Mouse (Mus musculus): Measurements from ENCODE around the gene Dmp1. TPM values are rescaled to one million over a fixed set of nuclear protein-coding genes. Genes with fewer than 3 reads are reported as not detected.

The Dmp1 gene
- polyA plus RNA-seq (2014; fragmentation: Nextera tagmentation; extraction: Ambion mirVana) = 0.72 and 0.77 TPM in 2 replicates

DNA sequence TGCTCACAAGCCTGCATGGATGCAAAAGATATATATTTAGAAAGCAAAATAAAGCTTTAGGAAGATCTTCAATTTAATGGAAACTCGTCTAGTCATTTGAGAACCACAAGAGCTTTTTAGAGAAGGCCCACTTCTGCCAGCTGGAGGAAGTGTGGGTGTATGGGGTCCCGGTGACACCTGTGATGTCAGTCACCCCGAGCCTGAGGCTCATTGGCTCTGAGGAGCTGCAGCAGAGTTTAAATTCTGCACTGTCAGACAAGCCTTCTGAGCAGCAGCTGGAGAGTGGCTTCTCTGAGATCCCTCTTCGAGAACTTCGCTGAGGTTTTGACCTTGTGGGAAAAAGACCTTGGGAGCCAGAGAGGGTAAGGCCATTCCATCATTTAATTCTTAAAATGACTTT is at the start of gene Dmp1:
Dmp1 (plus strand) TSS at position 263 of the 400 bp plus-strand sequence.
- no peaks in the 10 kb centered on the region for H3K4me1 ChIP-seq (replicated peaks; ENCODE audit: control insufficient read depth, insufficient read depth, low read length)
- H3K27me3 ChIP-seq (ENCODE audit: control insufficient read depth, insufficient read depth, low read length) = no peaks in the 10 kb centered on the region
- H3K9me3 ChIP-seq (ENCODE audit: control insufficient read depth, low read length) = no peaks in the 10 kb centered on the region
- H3K4me3 ChIP-seq (ENCODE audit: low read depth, low read length) = no peak within 1 kb of the TSS
- no peak within 1 kb of the TSS for H3K9ac ChIP-seq (ENCODE audit: low read length)
- H3K36me3 ChIP-seq (ENCODE audit: control insufficient read depth, insufficient read depth, low read length) = no peaks in the 10 kb centered on the region
- no peak for DNase-seq (ENCODE audit: low spot score)
- no peak within 1 kb of the TSS for H3K27ac ChIP-seq (ENCODE audit: low read depth, low read length)
- H3K4me2 ChIP-seq (ENCODE audit: low read depth, low read length, severe bottlenecking) = no peak within 1 kb of the TSS
- ATAC-seq (replicated peaks; ENCODE audit: low FRiP score) = no peak
- WGBS = 78% methylated on average over 5 of the region's 5 CpGs

DNA sequence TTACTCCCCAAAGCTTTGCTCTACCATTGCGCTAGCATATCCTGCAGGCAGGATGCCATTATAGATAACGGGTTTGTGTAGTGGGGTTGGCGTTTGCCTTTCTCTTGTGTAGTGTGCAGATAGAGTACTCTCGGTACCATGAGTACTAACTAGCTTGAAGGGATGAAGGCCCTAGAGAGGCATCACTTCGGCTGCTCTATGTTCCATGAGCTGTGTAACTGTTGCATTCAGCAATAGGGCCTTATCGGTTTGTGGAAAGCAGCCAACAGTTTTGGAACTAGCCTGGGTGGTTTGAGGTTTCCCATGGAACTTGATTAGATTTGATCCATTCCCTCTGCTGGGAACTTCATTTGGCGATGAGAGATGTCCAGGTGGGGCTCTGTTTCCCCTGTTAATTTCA is 44.7 kb upstream of the Dmp1 start:
- Histone ChIP-seq H3K27ac (ENCODE audit: low read depth, low read length) (no peak overlapping the region), H3K4me1 (replicated peaks; ENCODE audit: control insufficient read depth, insufficient read depth, low read length) (no peaks in the 10 kb centered on the region), H3K4me2 (ENCODE audit: low read depth, low read length, severe bottlenecking) (no peak overlapping the region), H3K27me3 (ENCODE audit: control insufficient read depth, insufficient read depth, low read length) (no peaks in the 10 kb centered on the region), H3K9ac (ENCODE audit: low read length) (no peak overlapping the region), H3K4me3 (ENCODE audit: low read depth, low read length) (no peak overlapping the region), H3K36me3 (ENCODE audit: control insufficient read depth, insufficient read depth, low read length) (no peaks in the 10 kb centered on the region), H3K9me3 (ENCODE audit: control insufficient read depth, low read length) (no peaks in the 10 kb centered on the region)
- no peak for ATAC-seq (replicated peaks; ENCODE audit: low FRiP score)
- WGBS = 89% methylated on average over 7 of the region's 7 CpGs
- no peak for DNase-seq (ENCODE audit: low spot score)

- DNase-seq (ENCODE audit: low spot score) (no peak), ATAC-seq (replicated peaks; ENCODE audit: low FRiP score) (no peak)
- Histone ChIP-seq H3K27me3 (ENCODE audit: control insufficient read depth, insufficient read depth, low read length) (no peaks in the 10 kb centered on the region), H3K4me1 (replicated peaks; ENCODE audit: control insufficient read depth, insufficient read depth, low read length) (no peaks in the 10 kb centered on the region), H3K36me3 (ENCODE audit: control insufficient read depth, insufficient read depth, low read length) (no peaks in the 10 kb centered on the region), H3K4me2 (ENCODE audit: low read depth, low read length, severe bottlenecking) (no peak overlapping the region), H3K9me3 (ENCODE audit: control insufficient read depth, low read length) (no peaks in the 10 kb centered on the region), H3K27ac (ENCODE audit: low read depth, low read length) (no peak overlapping the region), H3K4me3 (ENCODE audit: low read depth, low read length) (no peak overlapping the region), H3K9ac (ENCODE audit: low read length) (no peak overlapping the region)
- WGBS = 89% methylated on average over 7 of the region's 7 CpGs
These were observed 43.9 kb upstream of the Dmp1 start for GRCm38 (mm10) chr5:104158332-104159052.

DNA sequence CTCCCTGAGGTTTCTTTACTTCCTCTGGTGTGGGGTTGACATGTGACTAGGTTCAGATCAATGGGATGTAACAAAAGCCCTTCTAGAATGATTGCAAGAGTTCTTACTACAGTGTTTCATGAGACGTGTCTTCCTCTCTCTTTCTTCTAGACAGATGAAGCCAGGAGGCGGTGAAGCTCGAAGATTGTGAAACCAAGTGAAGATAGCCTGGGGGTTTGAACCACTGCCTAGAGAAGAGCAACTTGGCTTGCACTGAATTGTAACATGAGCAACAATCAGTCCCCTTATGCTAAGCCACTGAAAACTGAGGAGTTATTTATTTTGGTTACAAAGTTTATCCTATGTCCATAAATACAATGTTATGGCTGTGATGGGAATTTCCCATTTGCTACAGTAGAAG is 41.8 kb upstream of the Dmp1 start:
- WGBS = 82% methylated on average over 3 of the region's 3 CpGs
- H3K27me3 ChIP-seq (ENCODE audit: control insufficient read depth, insufficient read depth, low read length) = no peaks in the 10 kb centered on the region
- H3K4me3 ChIP-seq (ENCODE audit: low read depth, low read length) = no peak overlapping the region
- ATAC-seq (replicated peaks; ENCODE audit: low FRiP score) = no peak
- H3K9ac ChIP-seq (ENCODE audit: low read length) = no peak overlapping the region
- no peak overlapping the region for H3K4me2 ChIP-seq (ENCODE audit: low read depth, low read length, severe bottlenecking)
- H3K36me3 ChIP-seq (ENCODE audit: control insufficient read depth, insufficient read depth, low read length) = no peaks in the 10 kb centered on the region
- DNase-seq (ENCODE audit: low spot score) = no peak
- H3K4me1 ChIP-seq (replicated peaks; ENCODE audit: control insufficient read depth, insufficient read depth, low read length) = no peaks in the 10 kb centered on the region
- H3K9me3 ChIP-seq (ENCODE audit: control insufficient read depth, low read length) = no peaks in the 10 kb centered on the region
- no peak overlapping the region for H3K27ac ChIP-seq (ENCODE audit: low read depth, low read length)

DNA sequence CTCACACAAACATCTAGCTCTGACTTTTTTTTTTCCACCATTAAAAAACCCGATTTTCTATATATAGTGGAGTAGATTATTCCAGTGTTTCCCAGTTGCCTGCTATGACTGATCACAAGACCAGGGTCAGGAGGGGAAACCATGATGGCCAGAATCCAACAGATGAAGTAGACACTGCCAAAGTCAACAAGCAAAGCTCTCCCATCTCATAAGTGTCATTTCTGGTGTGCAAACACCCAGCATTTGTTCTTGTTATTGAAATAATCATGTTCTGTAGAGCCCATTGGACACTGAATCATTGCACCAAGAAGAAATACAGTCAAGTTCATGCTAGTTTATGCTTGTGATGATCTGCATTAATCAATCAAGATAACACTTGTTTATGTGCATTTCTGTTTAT is 41.0 kb upstream of the Dmp1 start:
- Histone ChIP-seq H3K27me3 (ENCODE audit: control insufficient read depth, insufficient read depth, low read length) (no peaks in the 10 kb centered on the region), H3K4me1 (replicated peaks; ENCODE audit: control insufficient read depth, insufficient read depth, low read length) (no peaks in the 10 kb centered on the region), H3K4me2 (ENCODE audit: low read depth, low read length, severe bottlenecking) (no peak overlapping the region), H3K9me3 (ENCODE audit: control insufficient read depth, low read length) (no peaks in the 10 kb centered on the region), H3K36me3 (ENCODE audit: control insufficient read depth, insufficient read depth, low read length) (no peaks in the 10 kb centered on the region), H3K4me3 (ENCODE audit: low read depth, low read length) (no peak overlapping the region), H3K9ac (ENCODE audit: low read length) (no peak overlapping the region), H3K27ac (ENCODE audit: low read depth, low read length) (no peak overlapping the region)
- ATAC-seq (replicated peaks; ENCODE audit: low FRiP score) (no peak), DNase-seq (ENCODE audit: low spot score) (no peak)
- 79% methylated on average over 1 of the region's 1 CpGs for WGBS

DNA sequence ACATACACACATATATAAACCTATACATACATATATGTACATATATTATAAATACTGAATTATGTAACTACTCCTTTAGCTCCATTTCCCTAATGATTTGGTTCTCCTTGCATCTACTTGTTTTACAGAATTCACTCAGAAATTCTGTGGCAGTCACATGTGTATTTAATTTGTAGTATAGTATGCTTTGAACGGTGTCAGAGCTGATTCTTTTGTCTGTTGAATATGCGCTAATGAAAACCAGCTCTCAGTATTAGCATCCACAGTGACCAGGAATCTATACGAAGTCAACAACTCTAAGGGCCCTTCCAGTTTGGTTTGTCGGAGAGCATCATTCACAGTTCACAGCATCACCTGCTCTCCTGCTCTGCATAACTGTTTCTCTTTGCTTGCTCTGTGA is 38.9 kb upstream of the Dmp1 start:
- DNase-seq (ENCODE audit: low spot score) = no peak
- H3K9ac ChIP-seq (ENCODE audit: low read length) = no peak overlapping the region
- H3K4me1 ChIP-seq (replicated peaks; ENCODE audit: control insufficient read depth, insufficient read depth, low read length) = no peaks in the 10 kb centered on the region
- WGBS = 70% methylated on average over 4 of the region's 4 CpGs
- no peak overlapping the region for H3K4me3 ChIP-seq (ENCODE audit: low read depth, low read length)
- no peaks in the 10 kb centered on the region for H3K36me3 ChIP-seq (ENCODE audit: control insufficient read depth, insufficient read depth, low read length)
- H3K9me3 ChIP-seq (ENCODE audit: control insufficient read depth, low read length) = no peaks in the 10 kb centered on the region
- ATAC-seq (replicated peaks; ENCODE audit: low FRiP score) = no peak
- no peak overlapping the region for H3K27ac ChIP-seq (ENCODE audit: low read depth, low read length)
- no peak overlapping the region for H3K4me2 ChIP-seq (ENCODE audit: low read depth, low read length, severe bottlenecking)
- H3K27me3 ChIP-seq (ENCODE audit: control insufficient read depth, insufficient read depth, low read length) = no peaks in the 10 kb centered on the region

GRCm38 (mm10) chr5:104170412-104170811 is 32.0 kb upstream of the Dmp1 start, which contains the start of gene Dspp:
TSS of gene Dspp (plus strand) at chr5:104170712.
- Histone ChIP-seq H3K4me2 (ENCODE audit: low read depth, low read length, severe bottlenecking) (no peak within 1 kb of the TSS), H3K27ac (ENCODE audit: low read depth, low read length) (no peak within 1 kb of the TSS), H3K9ac (ENCODE audit: low read length) (no peak within 1 kb of the TSS), H3K36me3 (ENCODE audit: control insufficient read depth, insufficient read depth, low read length) (no peaks in the 10 kb centered on the region), H3K4me3 (ENCODE audit: low read depth, low read length) (no peak within 1 kb of the TSS), H3K27me3 (ENCODE audit: control insufficient read depth, insufficient read depth, low read length) (no peaks in the 10 kb centered on the region), H3K4me1 (replicated peaks; ENCODE audit: control insufficient read depth, insufficient read depth, low read length) (no peaks in the 10 kb centered on the region), H3K9me3 (ENCODE audit: control insufficient read depth, low read length) (no peaks in the 10 kb centered on the region)
- ATAC-seq (replicated peaks; ENCODE audit: low FRiP score) = no peak
- WGBS = 94% methylated on average over 7 of the region's 7 CpGs
- DNase-seq (ENCODE audit: low spot score) = no peak

DNA sequence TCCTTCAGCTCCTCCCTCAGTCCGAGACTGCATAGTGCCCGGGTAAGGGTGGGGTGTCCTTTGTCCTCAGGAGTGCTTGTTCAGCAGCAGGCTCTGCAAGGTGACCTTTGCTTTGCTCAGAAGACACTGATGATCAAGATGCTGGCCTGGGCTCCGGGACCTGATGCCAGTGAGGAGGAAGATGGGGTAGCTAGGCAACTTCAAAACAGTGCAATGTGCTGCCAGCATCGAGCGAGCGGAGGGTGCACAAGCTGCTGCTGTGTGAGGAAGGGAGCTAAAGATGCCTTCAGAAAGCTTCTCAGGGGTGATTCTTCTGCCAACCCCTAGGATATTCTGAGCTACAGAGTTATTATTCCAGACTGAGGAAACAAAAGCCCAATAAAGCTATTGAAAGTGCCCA is 29.3 kb upstream of the Dmp1 start:
- no peak overlapping the region for H3K4me3 ChIP-seq (ENCODE audit: low read depth, low read length)
- DNase-seq (ENCODE audit: low spot score) (no peak), ATAC-seq (replicated peaks; ENCODE audit: low FRiP score) (no peak)
- no peak overlapping the region for H3K9ac ChIP-seq (ENCODE audit: low read length)
- H3K9me3 ChIP-seq (ENCODE audit: control insufficient read depth, low read length) = no peaks in the 10 kb centered on the region
- 81% methylated on average over 6 of the region's 6 CpGs for WGBS
- H3K4me1 ChIP-seq (replicated peaks; ENCODE audit: control insufficient read depth, insufficient read depth, low read length) = no peaks in the 10 kb centered on the region
- H3K27ac ChIP-seq (ENCODE audit: low read depth, low read length) = no peak overlapping the region
- H3K36me3 ChIP-seq (ENCODE audit: control insufficient read depth, insufficient read depth, low read length) = no peaks in the 10 kb centered on the region
- no peaks in the 10 kb centered on the region for H3K27me3 ChIP-seq (ENCODE audit: control insufficient read depth, insufficient read depth, low read length)
- H3K4me2 ChIP-seq (ENCODE audit: low read depth, low read length, severe bottlenecking) = no peak overlapping the region

DNA sequence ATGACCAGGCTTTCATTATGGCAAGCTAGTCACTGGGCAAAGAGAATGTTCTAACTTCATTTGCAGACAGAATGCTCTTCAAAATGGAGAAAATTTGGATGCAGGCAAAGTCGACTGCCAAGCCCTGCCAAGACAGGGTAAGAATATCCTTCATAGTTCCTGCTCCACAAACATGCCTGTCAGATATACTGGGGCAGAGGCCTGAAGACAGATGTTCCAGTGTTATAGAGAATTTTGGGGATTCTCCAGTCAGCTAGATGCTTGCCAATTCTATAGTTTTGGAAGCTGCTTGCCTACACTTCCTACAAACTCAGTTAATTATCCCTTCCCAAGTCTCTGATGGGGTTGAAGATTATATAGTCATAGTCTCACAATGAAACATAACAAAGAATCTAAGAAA is 18.7 kb upstream of the Dmp1 start:
- WGBS = 88% methylated on average over 1 of the region's 1 CpGs
- ATAC-seq (replicated peaks; ENCODE audit: low FRiP score) (no peak), DNase-seq (ENCODE audit: low spot score) (no peak)
- Histone ChIP-seq H3K27me3 (ENCODE audit: control insufficient read depth, insufficient read depth, low read length) (no peaks in the 10 kb centered on the region), H3K9ac (ENCODE audit: low read length) (no peak overlapping the region), H3K36me3 (ENCODE audit: control insufficient read depth, insufficient read depth, low read length) (no peaks in the 10 kb centered on the region), H3K4me3 (ENCODE audit: low read depth, low read length) (no peak overlapping the region), H3K27ac (ENCODE audit: low read depth, low read length) (no peak overlapping the region), H3K4me2 (ENCODE audit: low read depth, low read length, severe bottlenecking) (no peak overlapping the region), H3K4me1 (replicated peaks; ENCODE audit: control insufficient read depth, insufficient read depth, low read length) (no peaks in the 10 kb centered on the region), H3K9me3 (ENCODE audit: control insufficient read depth, low read length) (peaks cover 2% of the 10 kb centered on the region; the same call in 1 of the 2 replicates)

All from forebrain, embryonic 11.5 days (tissue).